Mouse (Mus musculus): ENCODE data around the gene Mrps17. TPM values are rescaled to one million over a fixed set of nuclear protein-coding genes. Genes with fewer than 3 reads are reported as not detected.
A peak's percentile ranks its signal among the peaks of the same experiment; 100 is the strongest.

Gene Mrps17
- total and polyA plus RNA-seq, 2 experiments from 2014 or later, result 124 to 161 TPM

- Histone ChIP-seq H3K4me1 (ENCODE audit: insufficient read depth, low read length) (peaks cover 3% of the 10 kb centered on the region; the same call in 1 of the 2 replicates), H3K36me3 (ENCODE audit: insufficient read depth, low read length) (peaks cover 25% of the 10 kb centered on the region), H3K9ac (replicated peaks; ENCODE audit: low read length, poor library complexity, severe bottlenecking) (no peak overlapping the region), H3K27ac (ENCODE audit: low read depth, low read length) (no peak overlapping the region), H3K4me2 (ENCODE audit: low read depth, low read length, poor library complexity, severe bottlenecking) (no peak overlapping the region), H3K27me3 (ENCODE audit: insufficient read depth, low read length) (no peaks in the 10 kb centered on the region; the same call in 1 of the 2 replicates), H3K9me3 (ENCODE audit: low read length) (no peaks in the 10 kb centered on the region), H3K4me3 (ENCODE audit: low read depth, low read length) (no peak overlapping the region)
- no peak for DNase-seq (ENCODE audit: low spot score)
- ATAC-seq (ENCODE audit: low FRiP score), result no peak
- peak; percentile 35; the same call in 1 of the 2 replicates for TF ChIP-seq CTCF (IDR thresholded peaks at IDR 0.05)
- WGBS, result 84% methylated on average over 9 of the region's 9 CpGs
Observed at GRCm38 (mm10) chr5:129717016-129717415, 1.7 kb downstream of the Mrps17 start.

- Histone ChIP-seq H3K36me3 (ENCODE audit: insufficient read depth, low read length) (peaks cover 25% of the 10 kb centered on the region), H3K9me3 (ENCODE audit: low read length) (no peaks in the 10 kb centered on the region), H3K9ac (replicated peaks; ENCODE audit: low read length, poor library complexity, severe bottlenecking) (no peak overlapping the region), H3K27ac (ENCODE audit: low read depth, low read length) (no peak overlapping the region), H3K4me3 (ENCODE audit: low read depth, low read length) (no peak overlapping the region), H3K4me1 (ENCODE audit: insufficient read depth, low read length) (peaks cover 3% of the 10 kb centered on the region; the same call in 1 of the 2 replicates), H3K27me3 (ENCODE audit: insufficient read depth, low read length) (no peaks in the 10 kb centered on the region), H3K4me2 (ENCODE audit: low read depth, low read length, poor library complexity, severe bottlenecking) (no peak overlapping the region)
- TF ChIP-seq CTCF (IDR thresholded peaks at IDR 0.05), result no peak; the same call in 1 of the 2 replicates
- no peak for DNase-seq (ENCODE audit: low spot score)
- no peak for ATAC-seq (ENCODE audit: low FRiP score)
- WGBS, result 87% methylated on average over 3 of the region's 3 CpGs
Observed at GRCm38 (mm10) chr5:129720176-129720575, 4.9 kb downstream of the Mrps17 start.

DNA sequence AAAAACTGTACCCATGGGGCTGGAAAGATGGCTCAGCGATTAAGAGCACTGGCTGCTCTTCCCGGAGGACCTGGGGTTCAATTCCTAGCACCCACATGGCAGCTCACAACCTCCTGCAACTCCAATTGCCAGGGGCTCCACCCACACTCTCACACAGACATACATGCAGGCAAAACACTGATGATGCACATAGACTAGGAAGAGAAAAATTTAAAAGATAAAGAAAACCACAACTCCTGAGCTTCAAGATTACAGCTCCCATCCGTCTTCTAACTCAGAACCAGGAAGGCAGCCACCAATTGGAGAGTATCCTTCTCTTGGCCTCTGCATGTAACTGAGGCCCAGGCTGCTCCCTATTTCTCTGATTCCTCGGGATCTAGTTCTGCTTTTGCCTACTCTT lies 9.0 kb downstream of the Mrps17 start:
- Histone ChIP-seq H3K27me3 (ENCODE audit: insufficient read depth, low read length) (no peaks in the 10 kb centered on the region), H3K9ac (replicated peaks; ENCODE audit: low read length, poor library complexity, severe bottlenecking) (peak overlapping the region; percentile 96), H3K27ac (ENCODE audit: low read depth, low read length) (peak overlapping the region; percentile 82), H3K4me3 (ENCODE audit: low read depth, low read length) (peak overlapping the region; percentile 85), H3K36me3 (ENCODE audit: insufficient read depth, low read length) (0 out of 2 replicates have a peak, but pooled peaks cover 5% of the 10 kb centered on the region), H3K9me3 (ENCODE audit: low read length) (no peaks in the 10 kb centered on the region), H3K4me1 (ENCODE audit: insufficient read depth, low read length) (peaks cover 4% of the 10 kb centered on the region; the same call in 1 of the 2 replicates), H3K4me2 (ENCODE audit: low read depth, low read length, poor library complexity, severe bottlenecking) (peak overlapping the region; percentile 52)
- 54% methylated on average over 4 of the region's 4 CpGs for WGBS
- no peak for DNase-seq (ENCODE audit: low spot score)
- no peak for TF ChIP-seq CTCF (IDR thresholded peaks at IDR 0.05)
- ATAC-seq (ENCODE audit: low FRiP score), result no peak

DNA sequence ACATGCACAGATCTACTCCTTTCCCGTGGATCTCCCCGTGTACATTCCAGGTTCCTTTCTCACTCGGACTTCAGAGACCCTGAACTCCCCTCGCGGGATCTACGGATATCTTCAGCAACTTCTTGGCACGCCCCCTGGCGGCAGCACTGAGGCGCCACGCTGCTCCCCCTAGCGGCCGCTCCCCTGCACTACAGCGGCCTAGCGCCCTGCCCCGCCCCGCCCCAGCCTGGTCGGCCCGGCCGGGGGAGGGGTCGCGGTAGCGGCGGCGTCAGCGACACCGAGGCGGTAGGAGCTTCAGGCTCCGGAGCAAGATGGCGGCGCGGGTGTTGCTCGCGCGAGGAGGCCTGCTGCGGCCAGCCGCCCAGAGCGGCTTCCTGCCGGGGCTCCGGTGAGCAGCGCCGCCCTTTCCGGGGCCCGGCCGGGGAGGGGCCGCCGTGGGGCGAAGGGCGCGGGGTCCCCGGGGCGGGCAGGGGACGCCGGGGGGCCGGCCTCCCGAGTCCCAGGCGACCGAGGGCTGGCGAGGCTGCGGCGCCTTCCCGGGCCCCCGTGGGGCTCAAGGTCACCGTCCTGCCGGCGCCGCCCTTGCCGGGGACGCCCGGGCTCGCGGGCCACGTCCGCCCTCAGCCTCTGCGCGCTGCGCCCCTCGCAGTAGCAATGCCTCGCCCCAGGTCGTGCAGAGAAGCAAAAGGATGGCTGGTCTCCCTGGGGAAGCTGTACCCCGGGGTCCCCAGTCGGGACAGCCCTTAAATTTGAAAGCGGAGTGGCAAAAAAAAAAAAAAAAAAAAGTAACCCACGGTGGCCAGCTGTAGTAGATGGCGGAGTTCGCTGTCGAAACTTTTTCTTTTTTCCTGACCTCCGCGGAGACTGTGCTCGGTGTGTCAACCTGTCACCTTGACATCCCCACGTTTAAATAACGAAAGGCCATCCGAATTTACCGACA lies 9.8 kb downstream of the Mrps17 start, which contains the start of gene Nipsnap2:
Nipsnap2 (plus strand) TSS at position 230 of the 940 bp plus-strand sequence.
- H3K9me3 ChIP-seq (ENCODE audit: low read length), result no peaks in the 10 kb centered on the region
- under 1% methylated on average over 62 of the region's 93 CpGs for WGBS
- DNase-seq (ENCODE audit: low spot score) (peak; percentile 89), ATAC-seq (ENCODE audit: low FRiP score) (peak; percentile 93)
- no peaks in the 10 kb centered on the region for H3K36me3 ChIP-seq (ENCODE audit: insufficient read depth, low read length)
- TF ChIP-seq CTCF (IDR thresholded peaks at IDR 0.05), result peak; percentile 99
- H3K27me3 ChIP-seq (ENCODE audit: insufficient read depth, low read length), result no peaks in the 10 kb centered on the region
- H3K9ac ChIP-seq (replicated peaks; ENCODE audit: low read length, poor library complexity, severe bottlenecking), result peak within 1 kb of the TSS; percentile 96
- H3K4me2 ChIP-seq (ENCODE audit: low read depth, low read length, poor library complexity, severe bottlenecking), result peak within 1 kb of the TSS; percentile 52
- peak within 1 kb of the TSS; percentile 85 for H3K4me3 ChIP-seq (ENCODE audit: low read depth, low read length)
- peak within 1 kb of the TSS; percentile 82 for H3K27ac ChIP-seq (ENCODE audit: low read depth, low read length)
- peaks cover 4% of the 10 kb centered on the region; the same call in 1 of the 2 replicates for H3K4me1 ChIP-seq (ENCODE audit: insufficient read depth, low read length)

- TF ChIP-seq CTCF (IDR thresholded peaks at IDR 0.05), result no peak
- Histone ChIP-seq H3K9ac (replicated peaks; ENCODE audit: low read length, poor library complexity, severe bottlenecking) (peak overlapping the region; percentile 96), H3K27me3 (ENCODE audit: insufficient read depth, low read length) (no peaks in the 10 kb centered on the region), H3K36me3 (ENCODE audit: insufficient read depth, low read length) (no peaks in the 10 kb centered on the region), H3K4me3 (ENCODE audit: low read depth, low read length) (peak overlapping the region; percentile 85), H3K4me1 (ENCODE audit: insufficient read depth, low read length) (peaks cover 4% of the 10 kb centered on the region; the same call in 1 of the 2 replicates), H3K27ac (ENCODE audit: low read depth, low read length) (peak overlapping the region; percentile 82), H3K9me3 (ENCODE audit: low read length) (no peaks in the 10 kb centered on the region), H3K4me2 (ENCODE audit: low read depth, low read length, poor library complexity, severe bottlenecking) (peak overlapping the region; percentile 52)
- 18% methylated on average over 7 of the region's 7 CpGs for WGBS
- ATAC-seq (ENCODE audit: low FRiP score), result no peak
- no peak for DNase-seq (ENCODE audit: low spot score)
Observed at GRCm38 (mm10) chr5:129725774-129726392, 10.6 kb downstream of the Mrps17 start.
